Mouse (Mus musculus): ENCODE results near the gene Leo1. TPM values are rescaled to one million over a fixed set of nuclear protein-coding genes. Genes with fewer than 3 reads are reported as not detected.
"Not testable (repeated sequence)": the region's sequence is repeated elsewhere in the genome, so short reads cannot be mapped to it uniquely, and the experiment has no call there.

Gene Leo1
- polyA plus RNA-seq, 1 experiment from 2014 or later = 49.1 TPM

GRCm38 (mm10) chr9:75455684-75456083 is 14.4 kb downstream of the Leo1 start:
- Histone ChIP-seq H3K27me3 (ENCODE audit: insufficient read depth, poor library complexity, severe bottlenecking) (no peaks in the 10 kb centered on the region), H3K4me3 (no peak overlapping the region), H3K27ac (no peak overlapping the region), H3K9me3 (no peaks in the 10 kb centered on the region), H3K4me1 (peaks cover 3% of the 10 kb centered on the region; the same call in 1 of the 2 replicates), H3K36me3 (peaks cover 97% of the 10 kb centered on the region)
- DNase-seq (ENCODE audit: low spot score) = no peak
- WGBS = 77% methylated on average over 10 of the region's 10 CpGs

- DNase-seq (ENCODE audit: low spot score) = no peak
- no peaks in the 10 kb centered on the region for H3K27me3 ChIP-seq (ENCODE audit: insufficient read depth, poor library complexity, severe bottlenecking)
- H3K9me3 ChIP-seq = no peaks in the 10 kb centered on the region
- H3K36me3 ChIP-seq = peaks cover 89% of the 10 kb centered on the region
- H3K27ac ChIP-seq = peak overlapping the region; percentile 77; the same call in 1 of the 2 replicates
- no peak overlapping the region for H3K4me3 ChIP-seq
- peaks cover 13% of the 10 kb centered on the region for H3K4me1 ChIP-seq
- WGBS = 78% methylated on average over 8 of the region's 8 CpGs
These were observed 21.8 kb downstream of the Leo1 start for GRCm38 (mm10) chr9:75463050-75463660.

- Histone ChIP-seq H3K27ac (no peak overlapping the region), H3K36me3 (peaks cover 67% of the 10 kb centered on the region), H3K4me1 (peaks cover 13% of the 10 kb centered on the region), H3K27me3 (ENCODE audit: insufficient read depth, poor library complexity, severe bottlenecking) (no peaks in the 10 kb centered on the region), H3K9me3 (no peaks in the 10 kb centered on the region), H3K4me3 (no peak overlapping the region)
- WGBS = 78% methylated on average over 9 of the region's 9 CpGs
- DNase-seq (ENCODE audit: low spot score) = no peak
These were observed 24.5 kb downstream of the Leo1 start for GRCm38 (mm10) chr9:75465856-75466255.

GRCm38 (mm10) chr9:75466641-75467040 is 25.3 kb downstream of the Leo1 start:
- 91% methylated on average over 4 of the region's 4 CpGs for WGBS
- H3K27ac ChIP-seq = no peak overlapping the region
- H3K4me1 ChIP-seq = peaks cover 13% of the 10 kb centered on the region
- H3K36me3 ChIP-seq = peaks cover 66% of the 10 kb centered on the region
- DNase-seq (ENCODE audit: low spot score) = no peak
- no peak overlapping the region for H3K4me3 ChIP-seq
- H3K9me3 ChIP-seq = no peaks in the 10 kb centered on the region
- no peaks in the 10 kb centered on the region for H3K27me3 ChIP-seq (ENCODE audit: insufficient read depth, poor library complexity, severe bottlenecking)

- Histone ChIP-seq H3K4me1 (peaks cover 13% of the 10 kb centered on the region), H3K36me3 (peaks cover 66% of the 10 kb centered on the region), H3K9me3 (no peaks in the 10 kb centered on the region), H3K27me3 (ENCODE audit: insufficient read depth, poor library complexity, severe bottlenecking) (no peaks in the 10 kb centered on the region), H3K27ac (no peak overlapping the region), H3K4me3 (no peak overlapping the region)
- DNase-seq (ENCODE audit: low spot score) = no peak
- WGBS = 95% methylated on average over 3 of the region's 3 CpGs
These were observed 26.3 kb downstream of the Leo1 start for GRCm38 (mm10) chr9:75467581-75467980.

GRCm38 (mm10) chr9:75468297-75468696 is 27.0 kb downstream of the Leo1 start:
- Histone ChIP-seq H3K36me3 (peaks cover 66% of the 10 kb centered on the region), H3K9me3 (no peaks in the 10 kb centered on the region), H3K4me1 (peaks cover 8% of the 10 kb centered on the region), H3K27me3 (ENCODE audit: insufficient read depth, poor library complexity, severe bottlenecking) (no peaks in the 10 kb centered on the region), H3K4me3 (no peak overlapping the region), H3K27ac (no peak overlapping the region)
- DNase-seq (ENCODE audit: low spot score) = no peak
- WGBS = 79% methylated on average over 14 of the region's 14 CpGs

- no peak for DNase-seq (ENCODE audit: low spot score)
- no peak overlapping the region for H3K4me3 ChIP-seq
- H3K27ac ChIP-seq = no peak overlapping the region
- no peaks in the 10 kb centered on the region for H3K27me3 ChIP-seq (ENCODE audit: insufficient read depth, poor library complexity, severe bottlenecking)
- peaks cover 27% of the 10 kb centered on the region; the same call in 1 of the 2 replicates for H3K36me3 ChIP-seq
- WGBS = 77% methylated on average over 3 of the region's 3 CpGs
- H3K9me3 ChIP-seq = no peaks in the 10 kb centered on the region
- H3K4me1 ChIP-seq = no peaks in the 10 kb centered on the region
These were observed 35.9 kb downstream of the Leo1 start for GRCm38 (mm10) chr9:75477212-75477611.

GRCm38 (mm10) chr9:75479106-75479725 is 37.9 kb downstream of the Leo1 start:
- WGBS = 69% methylated on average over 8 of the region's 8 CpGs
- no peak for DNase-seq (ENCODE audit: low spot score)
- Histone ChIP-seq H3K27ac (no peak overlapping the region), H3K4me3 (no peak overlapping the region), H3K36me3 (peaks cover 14% of the 10 kb centered on the region; the same call in 1 of the 2 replicates), H3K4me1 (no peaks in the 10 kb centered on the region), H3K27me3 (ENCODE audit: insufficient read depth, poor library complexity, severe bottlenecking) (no peaks in the 10 kb centered on the region), H3K9me3 (no peaks in the 10 kb centered on the region)

- no peak for DNase-seq (ENCODE audit: low spot score)
- 84% methylated on average over 5 of the region's 5 CpGs for WGBS
- Histone ChIP-seq H3K27ac (no peak overlapping the region), H3K4me1 (no peaks in the 10 kb centered on the region), H3K27me3 (ENCODE audit: insufficient read depth, poor library complexity, severe bottlenecking) (no peaks in the 10 kb centered on the region), H3K4me3 (no peak overlapping the region), H3K9me3 (no peaks in the 10 kb centered on the region), H3K36me3 (peaks cover 12% of the 10 kb centered on the region; the same call in 1 of the 2 replicates)
These were observed 39.3 kb downstream of the Leo1 start for GRCm38 (mm10) chr9:75480536-75481075.

GRCm38 (mm10) chr9:75485231-75485630 is 43.9 kb downstream of the Leo1 start:
- H3K27ac ChIP-seq = no peak overlapping the region
- 85% methylated on average over 6 of the region's 6 CpGs for WGBS
- peak; percentile 56 for DNase-seq (ENCODE audit: low spot score)
- no peaks in the 10 kb centered on the region for H3K27me3 ChIP-seq (ENCODE audit: insufficient read depth, poor library complexity, severe bottlenecking)
- 0 out of 2 replicates have a peak, but pooled peaks cover 3% of the 10 kb centered on the region for H3K9me3 ChIP-seq
- no peaks in the 10 kb centered on the region for H3K4me1 ChIP-seq
- H3K4me3 ChIP-seq = no peak overlapping the region
- peaks cover 10% of the 10 kb centered on the region; the same call in 1 of the 2 replicates for H3K36me3 ChIP-seq

- not testable (repeated sequence) for H3K27me3 ChIP-seq (ENCODE audit: insufficient read depth, poor library complexity, severe bottlenecking); H3K36me3 ChIP-seq; H3K27ac ChIP-seq; H3K4me1 ChIP-seq; H3K4me3 ChIP-seq; H3K9me3 ChIP-seq
- DNase-seq (ENCODE audit: low spot score) = peak; percentile 22
- 96% methylated on average over 7 of the region's 7 CpGs for WGBS
These were observed 46.9 kb downstream of the Leo1 start for GRCm38 (mm10) chr9:75488255-75488654.

- H3K27me3 ChIP-seq (ENCODE audit: insufficient read depth, poor library complexity, severe bottlenecking) = no peaks in the 10 kb centered on the region
- 81% methylated on average over 9 of the region's 9 CpGs for WGBS
- peaks cover 22% of the 10 kb centered on the region for H3K36me3 ChIP-seq
- DNase-seq (ENCODE audit: low spot score) = no peak
- no peaks in the 10 kb centered on the region for H3K4me1 ChIP-seq
- no peaks in the 10 kb centered on the region for H3K9me3 ChIP-seq
- H3K27ac ChIP-seq = no peak overlapping the region
- no peak overlapping the region for H3K4me3 ChIP-seq
These were observed 53.2 kb downstream of the Leo1 start for GRCm38 (mm10) chr9:75494407-75495005.

- Histone ChIP-seq H3K4me1 (no peaks in the 10 kb centered on the region), H3K36me3 (peaks cover 31% of the 10 kb centered on the region), H3K4me3 (no peak overlapping the region), H3K9me3 (no peaks in the 10 kb centered on the region), H3K27ac (no peak overlapping the region), H3K27me3 (ENCODE audit: insufficient read depth, poor library complexity, severe bottlenecking) (no peaks in the 10 kb centered on the region)
- no peak for DNase-seq (ENCODE audit: low spot score)
- 73% methylated on average over 10 of the region's 10 CpGs for WGBS
These were observed 54.6 kb downstream of the Leo1 start for GRCm38 (mm10) chr9:75495945-75496344.
